In the genomic region with DNA sequence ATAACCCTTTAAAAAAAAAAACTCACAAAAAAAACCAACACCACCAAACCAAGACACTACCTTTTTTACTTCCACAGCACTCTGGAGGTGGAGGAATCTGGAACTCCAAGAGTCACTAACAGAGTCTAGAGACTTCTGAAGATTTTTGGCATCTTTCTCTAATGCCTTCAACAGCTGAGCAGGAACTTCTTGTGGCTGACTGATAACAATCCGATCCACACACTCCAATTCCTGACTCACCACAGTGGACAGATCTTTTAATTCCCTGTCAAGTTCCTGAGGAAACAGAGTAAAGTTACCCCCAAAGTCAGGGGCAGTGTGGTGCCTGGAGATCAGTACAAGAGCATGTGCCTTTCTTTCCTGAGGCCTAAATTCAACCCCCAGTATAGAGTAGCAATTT, we compare ENCODE assay signal across 28 mouse cellular contexts.
DNase-seq lines count a peak whose midpoint lies in the region; ATAC-seq and TF ChIP-seq lines count a peak whose summit lies in the region.
"Had no signal": no experiment of that assay in that cellular context is flagged by ENCODE, and none has a peak within 500 bp of the region (broad histone marks: within the 10 kb centered on the region; RNA-seq: fewer than 3 reads in every experiment).

No protein-coding gene starts in this region.

- H3K27ac ChIP-seq in gastrocnemius, adult 2 months, result peak overlapping the region; percentile 24
- H3K27ac ChIP-seq in heart, adult 2 months, result peak overlapping the region; percentile 58
- no peak overlapping the region for H3K27ac ChIP-seq in heart, embryonic 12.5 days (ENCODE audit: poor library complexity, severe bottlenecking)
- H3K27ac ChIP-seq in heart, postnatal 0 days (ENCODE audit: low read depth), result no peak overlapping the region
- H3K27ac ChIP-seq in heart, embryonic 10.5 days, result no peak overlapping the region
- H3K27ac ChIP-seq: embryonic facial prominence, embryonic 12.5 days; embryonic facial prominence, embryonic 15.5 days; heart, embryonic 15.5 days; hindbrain, embryonic 14.5 days; hindbrain, postnatal 0 days had no signal

- ATAC-seq in heart, embryonic 12.5 days (ENCODE audit: insufficient number of reproducible peaks, low FRiP score), result no peak
- ATAC-seq in heart, postnatal 0 days (ENCODE audit: insufficient read depth, low read depth), result no peak
- ATAC-seq: forebrain, embryonic 14.5 days; forebrain, postnatal 0 days; hindbrain, postnatal 0 days; inflammation-experienced regulatory T-cells, adult 6 months; intestine, embryonic 16.5 days had no signal

- 14% methylated on average over 1 of the region's 1 CpGs for WGBS in heart, adult 2 months
- 38% methylated on average over 1 of the region's 1 CpGs for WGBS in heart, embryonic 12.5 days
- WGBS in heart, postnatal 0 days, result 19% methylated on average over 1 of the region's 1 CpGs
- 51% methylated on average over 1 of the region's 1 CpGs for WGBS in heart, embryonic 10.5 days

- no peaks in the 10 kb centered on the region for H3K9me3 ChIP-seq in heart, embryonic 12.5 days (replicated peaks)
- H3K9me3 ChIP-seq in heart, postnatal 0 days (replicated peaks; ENCODE audit: control insufficient read depth, low read length), result no peaks in the 10 kb centered on the region
- H3K9me3 ChIP-seq in heart, embryonic 10.5 days, result no peaks in the 10 kb centered on the region
- H3K9me3 ChIP-seq: embryonic facial prominence, embryonic 12.5 days; embryonic facial prominence, embryonic 15.5 days; G1E; heart, embryonic 15.5 days had no signal

- H3K36me3 ChIP-seq in heart, adult 2 months (ENCODE audit: control insufficient read depth, insufficient read depth, low read length), result peaks cover 38% of the 10 kb centered on the region
- peaks cover 68% of the 10 kb centered on the region for H3K36me3 ChIP-seq in heart, embryonic 12.5 days
- peaks cover 73% of the 10 kb centered on the region for H3K36me3 ChIP-seq in heart, postnatal 0 days (replicated peaks; ENCODE audit: control insufficient read depth, insufficient read depth, low read length)
- peaks cover 83% of the 10 kb centered on the region for H3K36me3 ChIP-seq in heart, embryonic 10.5 days

- TF ChIP-seq CTCF in gastrocnemius, adult 2 months (IDR thresholded peaks at IDR 0.05), result no peak
- TF ChIP-seq CTCF in heart, adult 2 months (IDR thresholded peaks at IDR 0.05), result no peak
- TF ChIP-seq CTCF in heart, postnatal 0 days (IDR thresholded peaks at IDR 0.05; ENCODE audit: low read depth), result no peak

- TF ChIP-seq EP300 in heart, adult 2 months (IDR thresholded peaks at IDR 0.05; ENCODE audit: insufficient read depth, low read depth, low read length), result 0 out of 2 replicates have a peak, but pooled peaks have one; percentile 33
- 0 out of 2 replicates have a peak, but pooled peaks have one; percentile 31 for TF ChIP-seq EP300 in heart, postnatal 0 days (IDR thresholded peaks at IDR 0.05; ENCODE audit: low read depth)

- no peak overlapping the region for H3K4me3 ChIP-seq in gastrocnemius, adult 2 months
- no peak overlapping the region for H3K4me3 ChIP-seq in heart, adult 2 months
- H3K4me3 ChIP-seq in heart, embryonic 12.5 days, result no peak overlapping the region
- no peak overlapping the region for H3K4me3 ChIP-seq in heart, postnatal 0 days (ENCODE audit: low read depth, low read length)
- H3K4me3 ChIP-seq in heart, embryonic 10.5 days, result no peak overlapping the region
- H3K4me3 ChIP-seq: embryonic facial prominence, embryonic 12.5 days; embryonic facial prominence, embryonic 15.5 days; heart, embryonic 15.5 days had no signal

- H3K4me2 ChIP-seq in heart, embryonic 12.5 days, result no peak overlapping the region
- H3K4me2 ChIP-seq in heart, postnatal 0 days (ENCODE audit: low read depth, low read length), result no peak overlapping the region
- H3K4me2 ChIP-seq: embryonic facial prominence, embryonic 12.5 days; embryonic facial prominence, embryonic 15.5 days; heart, embryonic 15.5 days; hindbrain, embryonic 14.5 days had no signal

- TF ChIP-seq POLR2A in heart, adult 2 months (IDR thresholded peaks at IDR 0.05; ENCODE audit: insufficient read depth, low read depth, low read length), result peak; percentile 56; the same call in 1 of the 2 replicates

- DNase-seq in gastrocnemius, adult 2 months, result no peak
- DNase-seq in gastrocnemius, postnatal 4 days (ENCODE audit: low spot score in 2 of 2), result no peak
- peak in 1 of 2 experiments; percentile 19 for DNase-seq in heart, adult 2 months
- DNase-seq in heart, postnatal 0 days (ENCODE audit: low spot score), result no peak
- no peak for DNase-seq in heart, embryonic 10.5 days (ENCODE audit: low spot score)
- DNase-seq in natural killer cell, adult 2 months (ENCODE audit: low spot score in 2 of 2), result no peak
- DNase-seq: adrenal gland, adult 2 months; adrenal gland, postnatal 14 days; B cell, adult 2 months; cerebellum, adult 11 months; cerebellum, adult 2 months; cerebellum, adult 9-11 months; cerebellum, postnatal 25 days; forebrain, postnatal 0 days; gastrocnemius, postnatal 25 days; heart, postnatal 14 days; kidney, adult 18-20 months had no signal

- intact Hi-C loops in gastrocnemius, adult 2 months (cut with DNase I), result no loop called here
- intact Hi-C loops in heart, adult 2 months (cut with DNase I), result loop anchor here (5.0 kb wide), 1 partner anchor 37 kb away; no protein-coding TSS in a partner anchor

- no peaks in the 10 kb centered on the region for H3K27me3 ChIP-seq in heart, adult 2 months (ENCODE audit: control insufficient read depth, insufficient read depth, low read length)
- no peaks in the 10 kb centered on the region for H3K27me3 ChIP-seq in heart, embryonic 12.5 days (replicated peaks)
- H3K27me3 ChIP-seq in heart, postnatal 0 days (ENCODE audit: control insufficient read depth, insufficient read depth, low read length), result no peaks in the 10 kb centered on the region
- H3K27me3 ChIP-seq in heart, embryonic 10.5 days (ENCODE audit: insufficient read depth, poor library complexity, severe bottlenecking), result no peaks in the 10 kb centered on the region
- H3K27me3 ChIP-seq: CH12.LX; embryonic facial prominence, embryonic 12.5 days; embryonic facial prominence, embryonic 15.5 days; heart, embryonic 15.5 days had no signal

- H3K79me2 ChIP-seq in heart, adult 2 months (replicated peaks; ENCODE audit: control insufficient read depth, insufficient read depth, low read length), result no peaks in the 10 kb centered on the region

- H3K4me1 ChIP-seq in heart, adult 2 months (ENCODE audit: control insufficient read depth, insufficient read depth, low read length), result peaks cover 9% of the 10 kb centered on the region
- peaks cover 12% of the 10 kb centered on the region for H3K4me1 ChIP-seq in heart, embryonic 12.5 days (replicated peaks)
- no peaks in the 10 kb centered on the region for H3K4me1 ChIP-seq in heart, postnatal 0 days (ENCODE audit: control insufficient read depth, insufficient read depth)
- peaks cover 6% of the 10 kb centered on the region for H3K4me1 ChIP-seq in heart, embryonic 10.5 days
- H3K4me1 ChIP-seq: embryonic facial prominence, embryonic 12.5 days; embryonic facial prominence, embryonic 15.5 days had no signal

- H3K9ac ChIP-seq in heart, adult 2 months (ENCODE audit: low read depth, low read length), result no peak overlapping the region
- no peak overlapping the region for H3K9ac ChIP-seq in heart, embryonic 12.5 days
- no peak overlapping the region for H3K9ac ChIP-seq in heart, postnatal 0 days (replicated peaks; ENCODE audit: low read depth, low read length)
- H3K9ac ChIP-seq: embryonic facial prominence, embryonic 12.5 days; embryonic facial prominence, embryonic 15.5 days; forebrain, postnatal 0 days; heart, embryonic 15.5 days; hindbrain, embryonic 14.5 days had no signal

Comparison
In these comparisons a context has a peak if more than half of its experiments do, and no peak if none do; other contexts are left out.
1. H3K27ac ChIP-seq: peak in gastrocnemius, adult 2 months (single experiment) and heart, adult 2 months (single experiment); none in heart, embryonic 12.5 days (single experiment), heart, postnatal 0 days (single experiment) and heart, embryonic 10.5 days (single experiment).